Mouse (Mus musculus) MEL (cell line): ENCODE measurements around the gene Sik1.

Experiments
- BHLHE40 ChIP-seq: IDR thresholded peaks from 2 replicates; pipeline ENCODE4 v1.6.1; 2012; ENCODE audit warnings: low read depth, mild to moderate bottlenecking, inconsistent platforms, low read length, improper control_type of control experiment, borderline replicate concordance
- CTCF ChIP-seq, 3 experiments: IDR thresholded peaks in 2 of 3; conservative IDR thresholded peaks in 1 of 3; 2 replicates each; pipeline ENCODE4 v1.5.1; 2011 to 2012; ENCODE audit warnings: low read length in 3 of 3, low read depth in 2 of 3, mild to moderate bottlenecking in 2 of 3, improper control_type of control experiment in 1 of 3, inconsistent platforms in 1 of 3, mixed read lengths in 1 of 3, moderate library complexity in 1 of 3; ENCODE audit not compliant: control insufficient read depth in 1 of 3, insufficient read depth in 1 of 3, poor library complexity in 1 of 3, severe bottlenecking in 1 of 3
- ELF1 ChIP-seq: IDR thresholded peaks from 2 replicates; pipeline ENCODE4 v1.6.1; 2014; ENCODE audit warnings: low read depth, mild to moderate bottlenecking, inconsistent platforms, low read length, improper control_type of control experiment, moderate library complexity
- EP300 ChIP-seq, 2 experiments: IDR thresholded peaks; 2 replicates each; pipeline ENCODE4 v1.6.1; 2011; ENCODE audit warnings: improper control_type of control experiment in 2 of 2, low read length in 2 of 2, low read depth in 1 of 2, mild to moderate bottlenecking in 1 of 2
- GATA1 ChIP-seq: IDR thresholded peaks from 2 replicates; pipeline ENCODE4 v1.6.1; 2011; ENCODE audit warnings: low read depth, low read length, improper control_type of control experiment
- MAFK ChIP-seq: IDR thresholded peaks from 2 replicates; pipeline ENCODE4 v1.6.1; 2011; ENCODE audit warnings: low read depth, mild to moderate bottlenecking, low read length, improper control_type of control experiment, borderline replicate concordance
- MAX ChIP-seq: IDR thresholded peaks from 2 replicates; pipeline ENCODE4 v1.6.1; 2011; ENCODE audit warnings: low read length, improper control_type of control experiment
- MAZ ChIP-seq: IDR thresholded peaks from 2 replicates; pipeline ENCODE4 v1.6.1; 2012; ENCODE audit warnings: low read depth, mild to moderate bottlenecking, inconsistent platforms, low read length, improper control_type of control experiment
- POLR2A ChIP-seq, 2 experiments: IDR thresholded peaks; 2 replicates each; pipeline ENCODE4 v1.6.1; 2011 to 2012; ENCODE audit warnings: low read length in 2 of 2, mild to moderate bottlenecking in 2 of 2, control low read depth in 1 of 2, improper control_type of control experiment in 1 of 2, low read depth in 1 of 2, moderate library complexity in 1 of 2; ENCODE audit not compliant: control insufficient read depth in 1 of 2, insufficient read depth in 1 of 2, poor library complexity in 1 of 2
- TBP ChIP-seq: IDR thresholded peaks from 2 replicates; pipeline ENCODE4 v1.8.0; 2011; ENCODE audit warnings: low read depth, low read length, improper control_type of control experiment
- ZC3H11A ChIP-seq: IDR thresholded peaks from 2 replicates; pipeline ENCODE4 v1.6.1; 2012; ENCODE audit warnings: low read depth, mild to moderate bottlenecking, inconsistent platforms, low read length, improper control_type of control experiment

GRCm38 (mm10) chr17:31896311-31896710, 40.7 kb upstream of the Sik1 start:
- TF ChIP-seq CTCF (IDR thresholded peaks at IDR 0.05 in 2 of 3, conservative IDR thresholded peaks at IDR 0.05 in 1 of 3; ENCODE audit: control insufficient read depth in 1 of 3, insufficient read depth in 1 of 3, low read depth in 2 of 3, low read length in 3 of 3, poor library complexity in 1 of 3, severe bottlenecking in 1 of 3) (no peak), TBP (no peak), ELF1 (no peak), MAX (no peak), ZC3H11A (no peak), EP300 (IDR thresholded peaks at IDR 0.05; ENCODE audit: low read depth in 1 of 2, low read length in 2 of 2) (no peak), MAZ (no peak), GATA1 (no peak), POLR2A (IDR thresholded peaks at IDR 0.05; ENCODE audit: control insufficient read depth in 1 of 2, insufficient read depth in 1 of 2, low read depth in 1 of 2, low read length in 2 of 2, poor library complexity in 1 of 2) (no peak), MAFK (no peak), BHLHE40 (no peak)
